Mouse (Mus musculus) monocyte, adult 5-6 weeks (primary cell): ENCODE results near the gene Galnt6. TPM values are rescaled to one million over a fixed set of nuclear protein-coding genes. Genes with fewer than 3 reads are reported as not detected.

Source experiments
- ATAC-seq: fragments of 153-309, 156-312 bp; replicated peaks from 2 replicates; pipeline ENCODE4 v1.8.0; 2017; ENCODE audit warnings: mild to moderate bottlenecking; ENCODE audit not compliant: low TSS enrichment, insufficient number of reproducible peaks, severe bottlenecking, poor library complexity, low FRiP score
- total RNA-seq: library from RNA; stranded (forward); fragments of 200-1000, 200-491, 200-594 nt; gene quantifications from 3 replicates; pipeline ENCODE4 v1.2.3, GENCODE M21; 2017

Gene Galnt6
- total RNA-seq, 1 experiment from 2014 or later, result 43.8 TPM

DNA sequence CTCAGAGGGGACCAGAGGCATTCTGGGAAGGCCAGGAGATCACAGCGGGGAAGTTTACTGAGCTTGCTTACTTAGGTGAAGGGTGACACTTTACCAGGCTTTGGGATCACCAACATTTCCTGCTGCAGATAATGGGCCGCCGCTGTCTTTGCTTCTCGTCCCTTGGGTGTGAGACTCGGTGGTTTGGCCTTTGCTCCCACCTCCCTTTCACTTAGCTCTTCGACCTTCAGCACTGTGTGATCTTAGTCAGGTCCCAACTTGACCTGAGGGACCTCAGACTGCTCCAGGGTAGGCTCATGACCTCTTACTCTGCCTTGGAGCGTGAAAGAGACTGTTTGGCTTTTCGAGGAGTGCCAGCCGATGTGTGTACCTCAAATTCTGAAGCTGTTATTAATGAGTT, 1.9 kb upstream of the Galnt6 start:
- ATAC-seq, result no peak

DNA sequence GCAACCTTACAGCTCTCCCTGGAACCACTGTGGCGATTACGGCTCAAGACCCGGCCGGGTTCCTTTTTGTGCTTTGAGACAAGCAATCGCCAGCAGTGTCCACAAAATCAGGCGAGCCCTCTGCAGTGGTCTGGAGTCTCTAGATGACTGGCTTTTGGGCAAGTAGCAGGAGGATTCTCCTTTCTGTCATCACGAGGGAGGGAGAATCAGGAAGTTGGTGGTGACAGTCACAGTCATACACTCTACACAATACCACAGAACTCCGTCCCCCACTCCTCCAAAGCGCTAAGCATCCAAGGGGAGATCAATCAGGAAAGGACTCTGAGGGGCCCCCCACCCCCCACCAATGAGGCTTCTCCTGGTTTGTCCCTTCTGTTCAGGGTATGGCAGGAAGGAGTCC, 590 bp downstream of the Galnt6 start:
- peak; percentile 25 for ATAC-seq

DNA sequence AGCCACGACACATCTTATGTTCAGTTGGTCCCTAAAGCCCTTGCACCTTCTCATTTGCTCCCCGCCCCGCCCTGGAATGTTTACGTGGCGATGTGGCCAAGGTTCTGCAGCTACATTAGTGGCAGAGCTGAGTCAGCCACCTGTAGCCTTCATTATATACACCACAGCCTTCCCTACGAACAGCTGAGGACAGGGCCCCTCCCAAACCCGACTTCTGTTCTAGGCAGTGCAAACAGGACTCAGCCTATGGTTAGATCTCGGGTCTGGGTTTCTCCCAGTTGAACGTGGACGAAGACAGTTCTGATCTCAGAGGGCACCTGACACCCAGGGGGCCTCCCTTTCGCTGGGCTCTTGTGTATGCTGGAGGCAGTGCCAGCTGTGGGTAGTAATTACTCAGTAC, 1.3 kb downstream of the Galnt6 start:
- ATAC-seq, result no peak

DNA sequence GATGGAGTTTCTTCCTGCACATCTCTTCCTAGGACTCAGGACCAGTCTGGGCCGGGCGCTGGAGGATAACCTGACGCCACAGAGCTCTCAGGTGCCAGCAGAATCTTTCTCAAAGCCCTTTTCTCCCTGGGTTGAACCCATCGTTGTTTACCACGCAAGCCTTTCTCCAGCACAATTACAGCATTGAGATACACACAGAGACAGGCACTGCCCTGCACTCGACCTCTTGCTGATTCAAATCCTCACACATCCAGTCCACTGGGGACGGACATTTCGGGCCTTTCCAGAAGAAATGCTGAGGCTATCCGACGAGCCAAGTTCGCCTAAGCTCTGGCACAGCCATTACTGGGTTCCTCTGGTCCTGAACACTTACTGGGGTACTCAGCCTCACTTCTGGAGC, 2.5 kb downstream of the Galnt6 start:
- no peak for ATAC-seq

DNA sequence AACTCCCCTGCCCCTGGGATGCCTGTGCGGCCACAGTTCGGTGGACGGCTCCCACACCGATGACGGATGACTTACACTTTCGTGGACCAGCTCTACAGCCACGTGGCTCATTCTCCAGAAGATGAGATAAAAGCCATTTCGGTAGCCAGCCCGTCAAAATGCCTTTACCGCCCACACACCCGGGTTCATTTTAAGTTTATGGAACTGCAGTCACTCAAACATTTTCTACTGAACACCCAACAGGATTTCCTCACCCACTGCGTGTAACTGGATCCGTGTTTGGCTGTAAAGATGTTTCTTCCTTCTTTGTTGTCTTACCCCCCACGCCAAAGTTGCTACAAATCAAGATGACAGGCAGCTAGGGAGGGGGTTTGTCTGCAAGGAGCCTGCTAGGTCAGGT, 5.7 kb downstream of the Galnt6 start:
- no peak for ATAC-seq

DNA sequence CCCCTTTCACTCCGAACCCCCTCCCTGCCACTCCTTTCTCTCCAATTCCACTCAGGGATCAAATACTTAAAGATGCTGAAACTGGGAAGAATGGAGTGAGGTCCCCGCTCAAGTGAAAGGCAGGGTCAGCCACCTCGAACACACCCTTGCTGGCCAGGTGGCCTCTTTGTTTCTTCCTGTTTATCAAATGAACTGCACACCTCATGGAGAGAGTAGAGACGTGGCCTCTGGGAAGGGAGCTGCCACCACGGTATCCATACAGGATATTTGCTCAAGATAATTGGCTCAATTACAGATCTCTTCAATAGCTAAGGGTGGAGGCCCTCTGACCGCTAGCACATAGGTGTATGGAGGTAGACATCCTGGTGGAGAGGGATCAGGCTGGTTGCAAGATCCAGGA, 6.6 kb downstream of the Galnt6 start:
- ATAC-seq, result no peak

DNA sequence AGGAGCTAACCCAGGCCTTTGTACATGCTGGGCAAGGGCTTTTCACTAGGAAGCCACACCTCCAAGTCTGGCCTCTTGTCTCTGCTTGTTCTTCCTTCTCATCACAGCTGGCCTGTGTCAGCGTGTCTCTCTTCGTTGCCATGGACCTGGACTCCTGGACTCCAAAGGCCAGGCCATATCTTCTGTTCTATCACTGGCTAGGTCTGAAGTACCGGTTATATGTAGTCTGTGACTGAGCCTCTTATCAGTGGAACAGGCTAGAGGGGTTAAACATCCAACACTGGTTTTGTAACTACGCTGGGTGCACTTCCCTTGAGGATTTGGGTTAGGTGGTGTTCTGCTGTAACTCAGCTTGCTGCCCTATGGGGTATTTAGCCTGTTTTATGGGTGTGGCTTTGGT, 7.2 kb downstream of the Galnt6 start:
- ATAC-seq, result no peak

DNA sequence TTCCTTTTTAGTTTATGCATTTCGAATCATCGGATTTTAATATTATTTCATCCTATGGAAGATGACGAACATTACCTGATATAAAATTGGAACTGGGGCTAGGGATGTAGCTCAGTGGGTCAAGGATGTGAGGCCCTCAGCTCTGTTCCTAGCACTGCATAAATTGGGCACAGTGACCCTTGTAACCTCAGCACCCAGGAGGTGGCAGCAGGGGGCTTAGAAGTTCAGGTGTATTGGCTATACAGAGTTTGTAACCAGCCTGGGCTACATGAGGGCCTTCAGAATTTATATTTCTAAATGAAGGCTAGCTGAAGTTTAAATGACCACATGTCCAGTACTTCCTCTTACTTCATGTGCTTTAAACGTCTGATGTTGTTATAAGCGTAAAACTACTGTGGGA, 7.7 kb downstream of the Galnt6 start:
- ATAC-seq, result no peak

DNA sequence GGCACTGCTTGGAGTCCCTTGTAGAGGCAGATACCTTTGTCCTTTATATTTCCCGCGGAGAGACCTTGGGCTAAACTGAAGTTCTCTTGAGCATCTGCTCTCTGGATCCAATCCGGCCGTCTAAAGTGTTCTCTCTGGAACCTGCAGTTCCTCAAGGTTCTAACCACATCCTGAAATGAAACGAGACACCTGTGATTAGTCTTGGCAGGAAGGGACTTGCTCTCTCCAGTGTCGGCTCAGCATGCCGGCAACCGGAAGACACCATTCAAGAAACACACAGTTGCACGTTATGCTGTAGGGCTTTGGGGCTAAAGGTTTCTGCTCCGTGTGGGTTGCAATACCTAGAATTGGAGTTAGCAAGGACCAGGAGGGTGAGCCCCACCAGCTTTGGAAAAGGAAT, 9.1 kb downstream of the Galnt6 start:
- ATAC-seq, result no peak

DNA sequence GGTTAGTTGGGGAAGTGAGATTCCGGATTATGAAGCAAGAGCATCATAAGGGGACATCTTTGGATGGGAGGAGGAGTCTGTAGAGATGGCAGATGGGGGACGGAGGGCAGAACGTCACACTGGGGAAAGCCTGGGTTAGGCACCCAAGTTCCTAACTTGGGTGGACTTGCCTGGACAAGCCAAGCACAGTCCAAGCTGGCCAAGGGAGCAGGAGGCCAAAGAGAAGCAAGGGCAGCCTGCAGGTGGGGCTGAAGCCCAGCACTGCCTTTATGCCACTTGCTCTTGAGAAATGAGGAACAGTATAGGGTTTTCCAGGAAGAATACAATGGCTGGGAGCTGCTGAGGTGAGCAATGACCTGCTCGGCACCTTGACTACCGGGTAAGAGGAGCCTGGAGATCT, 10.0 kb downstream of the Galnt6 start:
- no peak for ATAC-seq

DNA sequence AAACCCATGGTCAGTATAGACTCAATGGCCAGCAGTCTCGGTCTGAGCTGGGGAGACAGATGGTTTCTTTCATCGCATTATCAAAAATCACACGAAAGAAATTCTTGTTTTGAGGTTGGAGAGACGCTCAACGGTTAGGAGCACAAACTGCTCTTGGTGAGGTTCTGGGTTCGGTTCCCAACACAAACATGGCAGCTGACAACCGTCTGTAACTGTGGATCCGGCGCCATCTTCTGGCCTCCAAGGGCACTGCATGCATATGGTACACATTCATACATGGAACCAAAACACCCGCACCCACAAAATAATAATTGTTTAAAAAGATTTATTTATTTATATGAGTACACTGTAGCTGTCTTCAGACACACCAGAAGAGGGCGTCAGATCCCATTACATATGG, 10.6 kb downstream of the Galnt6 start:
- ATAC-seq, result no peak

DNA sequence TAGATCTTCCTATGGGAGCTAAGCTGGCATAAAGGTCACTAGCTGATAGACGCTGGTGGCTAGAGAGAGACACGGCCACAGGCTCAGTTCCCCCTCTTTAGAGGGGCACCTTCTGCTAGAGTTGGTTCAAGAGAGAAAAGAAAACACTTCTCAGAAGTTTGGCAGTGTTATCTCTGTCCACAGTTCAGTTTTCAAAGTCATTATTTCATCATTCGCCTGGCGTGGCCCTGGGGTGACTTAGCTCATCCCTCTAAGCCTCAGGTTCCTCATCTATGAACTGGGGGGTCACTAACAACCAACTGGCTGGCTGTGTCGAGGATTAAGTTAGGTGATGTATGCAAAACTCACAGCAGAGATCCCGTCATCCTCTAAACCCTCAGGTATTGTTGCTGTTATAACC, 11.2 kb downstream of the Galnt6 start:
- ATAC-seq, result no peak

DNA sequence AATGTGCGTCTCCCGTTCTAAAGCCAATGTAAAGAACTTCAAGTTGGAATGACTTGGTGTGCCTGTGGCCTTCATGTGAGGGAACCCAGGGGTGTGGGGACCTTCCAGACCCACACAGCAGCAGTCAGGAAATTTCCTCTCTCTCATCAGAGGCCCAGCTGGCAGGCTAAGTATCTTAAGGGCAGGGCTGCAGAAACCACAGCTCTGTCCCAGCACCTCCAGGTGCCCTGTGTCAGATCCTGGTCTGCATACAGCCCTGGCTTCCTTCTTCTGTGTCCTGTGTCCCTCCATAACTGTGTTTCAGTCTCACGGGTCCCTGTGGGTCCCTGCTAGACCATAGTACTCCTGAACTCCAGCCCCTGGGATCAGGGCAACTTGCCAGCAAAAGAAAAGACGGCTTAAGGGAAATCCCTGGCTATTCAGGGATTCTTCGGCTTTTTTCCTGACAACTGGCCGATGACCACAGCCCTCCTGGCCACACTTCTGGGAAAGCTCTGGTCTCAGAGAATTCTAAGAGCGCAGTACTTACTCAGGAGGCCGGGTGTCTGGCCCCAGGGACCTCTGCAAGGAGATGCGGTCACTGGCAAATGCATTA, 13.7 kb downstream of the Galnt6 start:
- ATAC-seq, result no peak

DNA sequence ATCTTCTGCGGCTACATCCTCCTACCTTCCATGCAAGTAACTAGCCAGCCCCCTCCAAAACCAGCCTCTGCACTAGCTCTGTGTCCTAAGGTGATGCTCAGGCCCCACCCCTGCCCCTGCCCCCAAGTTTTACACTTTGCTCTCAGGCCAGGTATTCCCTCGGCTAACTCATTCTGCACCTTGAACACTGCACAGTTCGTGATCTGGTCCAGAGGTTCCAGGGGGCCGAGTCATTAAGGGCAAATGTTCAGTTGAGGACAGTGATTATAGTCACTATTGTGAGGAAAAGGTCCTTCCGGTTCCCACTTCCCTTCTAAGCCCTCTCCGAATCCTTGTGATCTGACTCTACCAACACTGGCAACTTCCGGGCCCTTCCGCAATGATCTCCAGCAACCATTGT, 14.7 kb downstream of the Galnt6 start:
- ATAC-seq, result no peak

DNA sequence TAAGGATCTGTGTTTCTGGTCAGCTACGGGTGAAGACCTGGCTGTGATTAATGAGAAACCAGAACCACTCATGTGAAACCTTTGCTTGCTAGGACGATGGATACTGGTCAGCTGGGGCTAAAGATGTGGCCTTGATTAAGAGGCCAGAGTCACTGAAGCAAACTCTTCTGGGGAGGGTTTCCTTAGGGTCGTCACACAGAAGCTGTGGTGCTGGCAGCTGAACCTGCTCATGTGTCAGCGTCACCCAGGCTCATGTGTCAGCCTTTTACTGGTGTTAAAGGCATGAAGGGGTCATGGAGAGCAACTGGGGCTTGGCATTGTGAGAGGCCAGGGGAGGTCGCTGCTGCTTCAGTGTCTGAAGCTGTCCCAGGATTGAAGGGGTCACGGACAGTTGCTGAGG, 18.3 kb downstream of the Galnt6 start:
- ATAC-seq, result no peak

DNA sequence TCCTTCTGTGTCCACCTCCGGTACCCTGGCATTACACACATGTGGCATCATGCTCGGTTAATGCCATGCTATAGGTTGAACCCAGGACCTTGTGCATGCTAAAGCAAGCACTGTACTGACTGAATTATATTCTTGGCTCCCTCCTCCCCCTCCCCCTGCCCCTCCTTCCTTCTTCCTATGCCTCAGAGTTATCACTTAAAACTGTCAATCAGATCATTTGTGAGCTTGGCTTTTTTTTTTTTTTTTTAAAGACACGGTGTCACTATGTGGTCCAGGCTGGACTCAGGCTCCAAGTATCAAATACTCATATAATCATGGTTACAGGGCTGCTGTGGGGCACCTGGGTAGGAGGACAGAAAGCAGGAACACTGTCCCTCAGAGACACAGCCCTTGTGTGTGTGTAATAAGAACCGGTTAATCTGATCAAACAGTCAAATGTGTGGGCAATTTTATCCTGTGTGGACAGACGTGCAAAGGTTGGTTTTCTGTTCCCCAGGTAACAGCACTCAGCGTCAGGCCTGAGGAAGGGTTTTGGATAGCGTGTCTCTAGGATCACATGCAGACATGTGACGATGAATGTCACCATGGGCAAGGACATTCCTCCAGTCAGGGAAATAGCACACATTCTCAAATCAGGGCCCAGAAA, 20.6 kb downstream of the Galnt6 start:
- no peak for ATAC-seq

DNA sequence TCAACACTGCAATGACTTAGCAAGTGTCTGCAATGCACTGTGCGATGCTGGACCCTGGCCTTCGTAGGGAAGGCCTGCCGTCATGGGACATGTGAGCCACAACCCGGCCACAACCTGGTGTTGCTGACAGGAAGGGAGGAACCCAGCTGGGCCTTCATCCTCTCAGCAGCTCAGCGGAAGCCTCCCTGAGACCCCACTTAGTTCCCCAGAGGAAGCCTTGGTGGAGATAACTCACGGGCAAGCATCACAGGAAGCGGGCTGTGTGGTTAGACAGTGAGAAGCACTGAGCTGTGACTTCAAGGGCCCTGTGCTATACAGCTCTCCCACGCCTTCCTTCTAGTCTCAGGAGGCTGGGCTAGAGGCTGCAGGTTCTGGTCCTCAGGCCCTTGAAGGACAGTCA, 22.9 kb downstream of the Galnt6 start:
- peak; percentile 78 for ATAC-seq

DNA sequence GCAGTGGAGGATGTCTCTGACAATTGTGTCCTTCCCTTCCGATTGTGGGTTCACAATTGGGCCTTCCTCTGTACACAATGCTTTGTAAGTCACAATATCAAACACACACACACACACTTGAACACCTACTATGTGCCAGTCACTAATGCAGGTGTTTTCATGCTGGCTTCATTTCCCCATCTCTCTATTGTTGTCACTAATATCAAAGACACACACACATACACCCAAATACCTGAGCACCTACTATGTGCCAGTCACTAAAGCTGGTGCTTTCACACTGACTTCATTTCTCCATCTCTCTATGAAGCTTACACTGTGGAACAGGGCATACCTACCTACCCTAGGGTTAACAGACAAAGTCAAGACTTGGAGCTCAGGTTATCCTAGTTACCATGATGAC, 23.8 kb downstream of the Galnt6 start:
- no peak for ATAC-seq

DNA sequence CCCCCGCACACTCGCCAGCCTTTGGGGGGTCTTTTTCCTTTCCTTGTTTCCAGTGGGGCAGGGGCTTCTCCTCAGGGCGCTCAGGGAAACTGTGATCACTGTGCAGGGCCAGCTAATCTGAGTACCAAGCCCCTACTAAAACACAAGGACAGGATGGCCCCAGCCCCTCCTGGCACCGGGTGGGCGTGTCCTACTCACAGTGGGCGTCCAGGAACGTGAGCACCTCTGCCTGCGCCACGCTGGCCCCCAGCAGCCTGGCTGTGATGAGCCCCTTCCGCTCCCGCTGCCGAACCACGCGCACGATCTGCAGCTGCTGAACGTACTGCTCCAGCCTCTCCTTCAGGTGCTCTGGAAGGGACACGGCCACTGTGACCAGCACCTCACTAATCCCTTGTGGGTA, 25.3 kb downstream of the Galnt6 start:
- ATAC-seq, result no peak

DNA sequence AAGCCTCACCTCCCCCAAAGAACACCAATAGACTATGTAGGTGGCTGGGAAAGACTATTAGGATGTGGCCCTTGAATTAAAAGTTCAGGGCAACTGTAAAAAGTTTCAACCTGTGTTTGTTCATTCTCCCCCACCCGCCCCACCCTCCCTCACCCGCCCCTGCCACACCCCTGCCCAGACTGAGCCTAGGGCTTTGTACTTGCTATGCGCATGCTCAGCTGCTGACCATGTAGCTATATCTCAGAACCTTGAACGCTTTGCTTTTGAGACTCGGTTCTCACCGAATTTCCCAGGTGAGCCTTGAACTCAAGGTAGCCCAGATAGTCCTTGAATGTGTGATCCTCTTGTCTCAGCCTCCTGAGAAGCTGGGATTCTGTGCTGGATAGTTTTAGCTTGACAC, 27.3 kb downstream of the Galnt6 start:
- ATAC-seq, result no peak

DNA sequence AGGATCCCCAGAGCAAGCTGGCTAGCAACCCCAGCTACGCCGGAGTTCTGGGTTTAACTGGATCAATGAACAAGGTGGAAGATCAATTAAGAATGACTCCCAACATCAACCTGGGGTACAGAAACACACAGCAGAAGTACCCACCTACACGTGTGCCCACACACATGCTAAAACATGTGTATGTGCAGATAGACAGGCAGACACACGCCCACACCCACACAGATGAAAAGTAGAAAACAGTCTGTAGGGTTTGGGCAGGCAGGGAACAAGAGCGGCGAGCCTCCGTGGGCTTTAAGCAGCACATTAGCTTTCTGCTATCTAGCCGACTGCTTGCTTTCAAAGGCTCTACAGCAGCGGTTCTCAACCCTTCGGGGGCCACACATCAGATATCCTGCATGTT, 28.1 kb downstream of the Galnt6 start:
- no peak for ATAC-seq
